ENCODE assay signal across 11 mouse cellular contexts in the genomic region with DNA sequence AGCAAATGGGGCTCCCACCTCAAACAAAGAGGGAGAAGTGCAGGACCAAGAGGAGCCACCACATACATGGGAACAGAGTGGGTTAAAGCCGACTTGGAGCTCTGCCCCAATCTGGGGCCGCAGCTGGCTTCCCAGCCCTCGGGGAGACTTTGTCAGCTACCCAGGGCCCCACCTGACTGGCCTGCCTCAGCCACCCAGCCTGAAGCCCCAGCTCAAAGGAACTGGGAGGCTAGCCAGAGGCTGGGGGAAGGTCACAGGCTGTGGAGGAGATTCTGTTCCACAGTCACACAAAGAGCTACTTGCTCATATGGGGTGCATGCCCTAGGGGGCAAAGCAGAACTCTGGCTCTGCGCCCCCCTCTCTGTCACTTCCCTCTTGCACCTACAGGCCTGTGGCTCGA. TPM values are rescaled to one million over a fixed set of nuclear protein-coding genes. Genes with fewer than 3 reads are reported as not detected.
DNase-seq lines count a peak whose midpoint lies in the region; ATAC-seq lines count a peak whose summit lies in the region.
"Had no signal": no experiment of that assay in that cellular context is flagged by ENCODE, and none has a peak within 500 bp of the region (broad histone marks: within the 10 kb centered on the region; RNA-seq: fewer than 3 reads in every experiment).

No protein-coding gene starts in this region.

- peak; percentile 59 for DNase-seq in adrenal gland, postnatal 10 days
- DNase-seq in adrenal gland, adult 18-20 months (ENCODE audit: low spot score in 2 of 2): no peak
- peak; percentile 51 to 69 for DNase-seq in right cerebral cortex, postnatal 10 days (ENCODE audit: low spot score in 2 of 2)
- DNase-seq in right cerebral cortex, postnatal 4 days: no peak
- DNase-seq: cerebellum, adult 8-10 months had no signal

- H3K4me1 ChIP-seq in hindbrain, embryonic 15.5 days (replicated peaks): peaks cover 44% of the 10 kb centered on the region
- H3K4me1 ChIP-seq in neural tube, embryonic 13.5 days (replicated peaks): peaks cover 80% of the 10 kb centered on the region

- no peak overlapping the region for H3K4me2 ChIP-seq in hindbrain, embryonic 15.5 days
- H3K4me2 ChIP-seq in neural tube, embryonic 13.5 days: no peak overlapping the region
- H3K4me2 ChIP-seq: lung, embryonic 15.5 days; stomach, embryonic 15.5 days had no signal

- no peaks in the 10 kb centered on the region for H3K9me3 ChIP-seq in hindbrain, embryonic 15.5 days
- H3K9me3 ChIP-seq in neural tube, embryonic 13.5 days: no peaks in the 10 kb centered on the region
- H3K9me3 ChIP-seq: lung, embryonic 15.5 days; stomach, embryonic 15.5 days had no signal

- H3K9ac ChIP-seq in hindbrain, embryonic 15.5 days: no peak overlapping the region
- no peak overlapping the region for H3K9ac ChIP-seq in neural tube, embryonic 13.5 days
- H3K9ac ChIP-seq: lung, embryonic 15.5 days; stomach, embryonic 15.5 days had no signal

- H3K27ac ChIP-seq in hindbrain, embryonic 15.5 days (replicated peaks): no peak overlapping the region
- peak overlapping the region; percentile 30 for H3K27ac ChIP-seq in neural tube, embryonic 13.5 days (replicated peaks)
- H3K27ac ChIP-seq: lung, embryonic 15.5 days; stomach, embryonic 15.5 days had no signal

- H3K4me3 ChIP-seq in hindbrain, embryonic 15.5 days: no peak overlapping the region
- H3K4me3 ChIP-seq in neural tube, embryonic 13.5 days: no peak overlapping the region
- H3K4me3 ChIP-seq: lung, embryonic 15.5 days; stomach, embryonic 15.5 days had no signal

- H3K36me3 ChIP-seq in hindbrain, embryonic 15.5 days: no peaks in the 10 kb centered on the region
- no peaks in the 10 kb centered on the region for H3K36me3 ChIP-seq in neural tube, embryonic 13.5 days
- H3K36me3 ChIP-seq: lung, embryonic 15.5 days; stomach, embryonic 15.5 days had no signal

- ATAC-seq in hindbrain, embryonic 15.5 days (ENCODE audit: low FRiP score, low read depth): peak; percentile 27; the same call in 1 of the 2 replicates
- peak; percentile 20 for ATAC-seq in neural tube, embryonic 13.5 days (ENCODE audit: low read depth)
- no peak for ATAC-seq in granulocyte monocyte progenitor cell, adult 5-6 weeks (replicated peaks; ENCODE audit: poor library complexity, severe bottlenecking)
- ATAC-seq in cerebellum, adult (ENCODE audit: insufficient number of reproducible peaks, low FRiP score, low TSS enrichment): no peak

- no peaks in the 10 kb centered on the region for H3K27me3 ChIP-seq in hindbrain, embryonic 15.5 days
- H3K27me3 ChIP-seq in neural tube, embryonic 13.5 days: no peaks in the 10 kb centered on the region
- H3K27me3 ChIP-seq: lung, embryonic 15.5 days; stomach, embryonic 15.5 days had no signal

- WGBS in hindbrain, embryonic 15.5 days: 40% methylated on average over 5 of the region's 5 CpGs
- WGBS in neural tube, embryonic 13.5 days: 51% methylated on average over 5 of the region's 5 CpGs

RNA-seq across cellular contexts. Expression of a gene that starts 41.4 kb away (rescaled TPM):
- total RNA-seq in adrenal gland, postnatal 10 days (2021): 10 to 100 TPM; 19.6 to 35.2 TPM
- 10 to 100 TPM; 13.2 to 27.1 TPM for total RNA-seq in adrenal gland, adult 18-20 months (2021)
- polyA plus RNA-seq in hindbrain, embryonic 15.5 days (2015; fragmentation: Nextera tagmentation; extraction: Ambion mirVana): 28.6 and 33.4 TPM in 2 replicates
- polyA plus RNA-seq in neural tube, embryonic 13.5 days (2015; fragmentation: Nextera tagmentation; extraction: Ambion mirVana): 35.5 and 57.9 TPM in 2 replicates
- total RNA-seq in granulocyte monocyte progenitor cell, adult 5-6 weeks (2014; fragmentation: Nextera tagmentation): not detected in 2 replicates
- total RNA-seq in granulocyte monocyte progenitor cell, adult 5-6 weeks (2017): not detected in 2 replicates

Comparison
In these comparisons a context has a peak if more than half of its experiments do, and no peak if none do; other contexts are left out.
1. DNase-seq: peak in adrenal gland, postnatal 10 days (single experiment) and right cerebral cortex, postnatal 10 days (2 of 2); none in adrenal gland, adult 18-20 months (0 of 2) and right cerebral cortex, postnatal 4 days (single experiment).
2. ATAC-seq: peak in hindbrain, embryonic 15.5 days (single experiment) and neural tube, embryonic 13.5 days (single experiment); none in granulocyte monocyte progenitor cell, adult 5-6 weeks (single experiment) and cerebellum, adult (single experiment).
3. RNA of a gene that starts 41.4 kb away (total RNA-seq): 19.6 to 35.2 TPM in adrenal gland, postnatal 10 days and 13.2 to 27.1 TPM in adrenal gland, adult 18-20 months; not detected in granulocyte monocyte progenitor cell, adult 5-6 weeks; every median in the first group is over 10 times any median in the second.